Mouse (Mus musculus) forebrain, postnatal 0 days (tissue): ENCODE data around the gene Fndc3b. TPM values are rescaled to one million over a fixed set of nuclear protein-coding genes. Genes with fewer than 3 reads are reported as not detected.

Experiments used
- ATAC-seq: fragments of 200-750 bp; cut with Nextera tagmentation; 2 replicates; pipeline ENCODE4 v1.8.0; 2017; ENCODE audit warnings: mild to moderate bottlenecking, moderate library complexity
- DNase-seq: peaks from one replicate; pipeline ENCODE4 v3.0.0-alpha.2; 2015
- H3K27ac ChIP-seq: fragments of 300-500 bp; sonication (generic); 2 replicates; pipeline ENCODE4 v1.5.1; 2014; ENCODE audit warnings: low read depth, mild to moderate bottlenecking, antibody characterized with exemption, low read length, moderate library complexity, mixed read lengths
- H3K27me3 ChIP-seq: fragments of 300-500 bp; sonication (generic); 2 replicates; pipeline ENCODE4 v1.6.1; 2014; ENCODE audit warnings: mild to moderate bottlenecking, low read length, mixed read lengths; ENCODE audit not compliant: insufficient read depth
- H3K36me3 ChIP-seq: fragments of 300-500 bp; sonication (generic); 2 replicates; pipeline ENCODE4 v1.6.1; 2014; ENCODE audit warnings: mild to moderate bottlenecking, moderate library complexity; ENCODE audit not compliant: insufficient read depth
- H3K4me1 ChIP-seq: fragments of 300-500 bp; sonication (generic); 2 replicates; pipeline ENCODE4 v1.6.1; 2014; ENCODE audit warnings: antibody characterized with exemption; ENCODE audit not compliant: insufficient read depth
- H3K4me2 ChIP-seq: fragments of 300-500 bp; sonication (generic); 2 replicates; pipeline ENCODE4 v1.6.1; 2014; ENCODE audit warnings: low read depth, mild to moderate bottlenecking, moderate library complexity
- H3K4me3 ChIP-seq: fragments of 300-500 bp; sonication (generic); 2 replicates; pipeline ENCODE4 v1.5.1; 2014; ENCODE audit warnings: low read depth, low read length, mixed read lengths
- H3K9ac ChIP-seq: fragments of 300-500 bp; sonication (generic); 2 replicates; pipeline ENCODE4 v1.6.1; 2014; ENCODE audit warnings: mild to moderate bottlenecking
- H3K9me3 ChIP-seq: fragments of 300-500 bp; sonication (generic); 2 replicates; pipeline ENCODE4 v1.6.1; 2016; ENCODE audit warnings: low read length
- CTCF ChIP-seq: sonication (generic); IDR thresholded peaks from 2 replicates; pipeline ENCODE4 v1.5.1; 2016; ENCODE audit warnings: antibody characterized with exemption, control low read depth, low read depth
- WGBS: fragments of 180-500 bp; shearing (Covaris S2); extraction: QIAGEN DNeasy Blood & Tissue Kit; methylation state at CpG from one replicate; pipeline ENCODE4 v1.1.7; 2014; 5-methylcytosine and 5-hydroxymethylcytosine counted together
- polyA plus RNA-seq: library from polyadenylated mRNA; unstranded; fragments of >200 nt; fragmentation: Nextera tagmentation; extraction: Ambion mirVana; gene quantifications from 2 replicates; pipeline ENCODE4 v1.2.1, GENCODE M21; 2015
- total RNA-seq: library from RNA; depleted of rRNA; stranded (reverse); fragments of >200 nt; gene quantifications from 2 replicates; pipeline ENCODE4 v1.2.3, GENCODE M21; 2014

The Fndc3b gene
- total and polyA plus RNA-seq, 2 experiments from 2014 or later, result 5.7 to 18.3 TPM

DNA sequence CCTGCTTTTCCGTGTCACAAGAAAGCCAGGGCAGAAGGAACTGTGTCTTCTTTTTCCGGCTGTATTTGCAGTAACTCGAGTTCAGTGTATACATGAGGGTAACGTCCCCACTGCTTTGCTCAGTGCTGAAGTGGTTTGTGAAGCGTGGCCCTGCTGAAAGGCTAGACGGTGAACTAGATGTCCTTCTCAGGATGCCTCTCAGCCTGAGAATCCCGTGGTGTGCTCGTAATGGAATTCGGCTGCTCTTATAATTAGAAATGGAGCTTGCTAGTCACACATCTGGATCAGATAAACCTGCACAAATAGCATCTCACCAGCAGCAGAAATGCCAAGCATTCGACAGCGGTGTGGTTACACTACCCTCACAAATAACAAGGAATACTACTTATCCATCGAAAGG is 40.7 kb downstream of the Fndc3b start:
- H3K4me3 ChIP-seq, result no peak overlapping the region
- WGBS, result 83% methylated on average over 12 of the region's 12 CpGs
- ATAC-seq, result no peak
- 0 out of 2 replicates have a peak, but pooled peaks cover 1% of the 10 kb centered on the region for H3K4me1 ChIP-seq
- H3K36me3 ChIP-seq, result no peaks in the 10 kb centered on the region
- H3K9me3 ChIP-seq, result no peaks in the 10 kb centered on the region
- TF ChIP-seq CTCF, result no peak
- DNase-seq, result no peak
- no peak overlapping the region for H3K27ac ChIP-seq
- no peaks in the 10 kb centered on the region for H3K27me3 ChIP-seq
- H3K9ac ChIP-seq, result no peak overlapping the region
- no peak overlapping the region for H3K4me2 ChIP-seq

DNA sequence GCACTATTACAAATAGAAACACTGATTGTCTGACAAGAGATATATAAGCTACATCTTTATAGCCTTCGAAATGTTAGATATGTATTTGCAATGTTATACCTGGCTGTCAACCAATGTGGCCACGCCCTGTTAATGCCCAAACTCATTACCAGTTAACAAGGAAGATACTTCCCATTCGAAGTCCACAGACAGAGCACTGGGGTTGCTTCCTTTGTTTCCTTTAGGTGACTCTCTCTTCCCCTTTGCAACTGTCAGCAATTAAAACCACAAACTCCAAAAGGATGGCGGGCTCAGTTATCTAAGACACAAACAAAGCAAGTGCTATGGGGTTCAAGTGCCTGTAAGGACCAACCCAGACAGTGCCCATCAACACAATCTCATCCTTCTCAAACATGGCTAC is 43.8 kb downstream of the Fndc3b start:
- Histone ChIP-seq H3K36me3 (no peaks in the 10 kb centered on the region), H3K4me2 (no peak overlapping the region), H3K27ac (no peak overlapping the region), H3K4me3 (no peak overlapping the region), H3K27me3 (no peaks in the 10 kb centered on the region), H3K4me1 (0 out of 2 replicates have a peak, but pooled peaks cover 4% of the 10 kb centered on the region), H3K9me3 (no peaks in the 10 kb centered on the region), H3K9ac (no peak overlapping the region)
- DNase-seq, result no peak
- no peak for ATAC-seq
- WGBS, result 83% methylated on average over 4 of the region's 4 CpGs
- TF ChIP-seq CTCF, result no peak

DNA sequence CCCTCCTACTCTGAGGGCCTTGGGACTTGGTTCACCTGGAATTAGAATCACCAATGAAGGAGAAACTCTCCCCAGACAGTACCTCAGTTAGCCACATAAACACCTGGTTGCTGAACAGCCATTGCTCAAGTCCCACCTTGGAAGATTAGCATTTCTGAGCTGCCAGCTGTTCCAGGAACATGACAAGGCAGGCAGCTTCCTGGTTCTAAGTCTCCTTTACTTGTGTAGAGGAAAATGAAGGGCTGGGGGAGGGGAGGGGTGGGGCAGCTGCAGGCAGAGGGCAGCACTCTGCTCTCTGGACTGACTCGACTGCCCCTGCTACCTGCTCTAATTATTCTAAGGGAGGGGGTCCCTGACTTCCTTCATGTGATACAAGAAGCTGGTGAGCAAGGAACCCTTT is 45.8 kb downstream of the Fndc3b start:
- Histone ChIP-seq H3K4me3 (no peak overlapping the region), H3K9me3 (no peaks in the 10 kb centered on the region), H3K9ac (no peak overlapping the region), H3K4me2 (no peak overlapping the region), H3K36me3 (no peaks in the 10 kb centered on the region), H3K27ac (no peak overlapping the region), H3K4me1 (0 out of 2 replicates have a peak, but pooled peaks cover 4% of the 10 kb centered on the region), H3K27me3 (no peaks in the 10 kb centered on the region)
- no peak for TF ChIP-seq CTCF
- 0% methylated on average over 1 of the region's 1 CpGs for whole genome bisulfite sequencing
- DNase-seq, result no peak
- no peak for ATAC-seq

DNA sequence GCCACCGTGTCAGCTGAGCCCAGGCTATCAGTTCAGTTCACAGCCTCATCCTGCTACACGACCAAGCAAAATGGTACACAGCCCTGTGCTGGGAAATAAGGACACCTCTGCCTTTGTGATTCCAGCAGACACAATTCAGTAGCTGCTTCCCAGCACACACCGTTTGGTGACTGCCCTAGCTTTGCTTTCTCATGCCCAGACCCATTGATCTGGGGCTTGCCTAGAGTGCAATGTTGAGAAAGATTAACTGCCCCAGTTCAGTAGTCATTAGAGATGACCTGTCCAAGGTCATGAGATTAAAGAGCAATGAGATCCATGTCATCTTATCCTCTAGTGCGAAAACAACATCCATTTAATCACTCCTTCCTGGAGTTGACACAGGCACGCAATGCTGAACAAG is 47.9 kb downstream of the Fndc3b start:
- Histone ChIP-seq H3K27ac (no peak overlapping the region), H3K27me3 (no peaks in the 10 kb centered on the region), H3K9me3 (no peaks in the 10 kb centered on the region), H3K4me1 (0 out of 2 replicates have a peak, but pooled peaks cover 4% of the 10 kb centered on the region), H3K36me3 (no peaks in the 10 kb centered on the region), H3K9ac (no peak overlapping the region), H3K4me3 (no peak overlapping the region), H3K4me2 (no peak overlapping the region)
- no peak for TF ChIP-seq CTCF
- WGBS, result 85% methylated on average over 5 of the region's 5 CpGs
- ATAC-seq (no peak), DNase-seq (no peak)

DNA sequence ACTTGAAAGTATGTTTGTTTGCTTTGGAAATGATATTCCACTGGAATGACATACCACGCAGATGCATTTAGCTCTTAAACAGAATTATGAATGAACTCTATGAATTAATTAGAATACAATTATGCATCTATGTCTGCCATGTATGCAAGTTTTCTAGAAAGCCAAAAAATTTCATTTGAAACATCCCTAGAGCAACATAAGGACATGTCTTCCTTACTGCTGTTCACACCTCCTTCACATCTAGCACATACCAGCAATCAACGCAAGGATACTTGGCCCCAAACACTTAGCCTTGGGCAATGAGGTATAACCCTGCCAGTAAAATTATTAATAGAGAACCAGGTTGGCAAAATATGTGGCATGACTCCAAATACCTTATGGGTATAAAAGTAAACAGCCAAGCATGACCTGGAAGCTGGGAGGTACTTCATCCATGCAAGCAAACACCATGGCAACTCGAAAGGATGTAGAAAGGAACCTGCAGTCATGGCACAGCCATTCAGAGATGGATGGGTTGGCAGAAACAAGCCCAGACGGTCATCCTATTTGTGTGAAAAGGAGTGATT is 52.8 kb downstream of the Fndc3b start:
- Histone ChIP-seq H3K27me3 (no peaks in the 10 kb centered on the region), H3K9ac (no peak overlapping the region), H3K27ac (no peak overlapping the region), H3K9me3 (no peaks in the 10 kb centered on the region), H3K36me3 (no peaks in the 10 kb centered on the region), H3K4me2 (no peak overlapping the region), H3K4me1 (no peaks in the 10 kb centered on the region), H3K4me3 (no peak overlapping the region)
- 60% methylated on average over 4 of the region's 4 CpGs for WGBS
- no peak for DNase-seq
- ATAC-seq, result peak; percentile 81
- TF ChIP-seq CTCF, result no peak

DNA sequence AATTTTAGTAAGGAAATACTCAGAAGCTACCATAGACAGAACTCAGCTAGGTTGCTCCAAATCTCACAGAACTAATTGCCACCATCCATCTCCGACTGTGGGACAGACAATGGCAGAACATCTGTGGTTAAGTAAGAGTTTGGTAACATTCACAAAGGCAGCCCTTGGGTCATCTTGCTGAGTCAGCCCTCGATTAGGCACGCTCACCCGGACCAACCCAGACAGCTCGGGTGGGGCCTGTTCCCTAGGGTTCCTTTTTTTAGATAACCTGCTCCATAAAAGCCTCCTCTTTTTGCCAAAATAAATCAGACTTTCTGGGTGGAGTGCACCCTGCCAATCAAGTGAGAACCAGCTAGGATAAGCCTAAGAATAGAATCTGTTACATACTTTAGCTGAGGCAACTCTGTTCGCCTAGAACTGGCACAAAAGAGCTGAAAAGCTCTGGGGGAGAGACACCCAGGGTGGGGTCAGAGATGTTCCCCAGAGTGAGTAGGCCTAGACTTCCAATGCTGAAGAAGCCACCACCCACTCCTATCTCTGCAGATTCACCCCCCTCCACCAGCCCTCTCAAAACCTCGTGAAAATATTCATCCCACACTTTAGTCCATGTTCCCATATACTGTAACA is 54.2 kb downstream of the Fndc3b start:
- no peak for TF ChIP-seq CTCF
- Histone ChIP-seq H3K9me3 (no peaks in the 10 kb centered on the region), H3K36me3 (no peaks in the 10 kb centered on the region), H3K27ac (no peak overlapping the region), H3K4me3 (no peak overlapping the region), H3K9ac (no peak overlapping the region), H3K4me2 (no peak overlapping the region), H3K27me3 (no peaks in the 10 kb centered on the region), H3K4me1 (no peaks in the 10 kb centered on the region)
- no peak for DNase-seq
- 51% methylated on average over 7 of the region's 7 CpGs for WGBS
- ATAC-seq, result peak; percentile 19

DNA sequence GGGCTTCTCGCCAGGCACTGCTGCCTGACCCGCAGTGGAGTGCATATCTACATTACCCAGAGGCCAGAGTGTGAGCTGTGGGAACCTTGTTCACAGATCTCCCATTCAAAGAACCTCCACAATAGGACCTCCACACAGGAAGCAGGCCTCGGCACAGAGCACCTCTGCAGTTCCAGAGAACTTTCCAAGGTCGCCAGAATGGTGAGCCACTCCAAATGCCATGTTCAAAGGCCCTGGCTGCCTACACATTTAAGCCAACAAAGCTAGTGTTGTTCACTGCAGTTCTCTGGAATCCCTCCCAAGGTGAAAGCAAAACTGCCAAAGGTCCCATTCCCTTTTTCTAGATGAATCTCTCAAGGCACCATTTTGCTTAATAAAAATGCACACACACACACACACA is 55.4 kb downstream of the Fndc3b start:
- no peak for TF ChIP-seq CTCF
- peaks cover 4% of the 10 kb centered on the region for H3K4me1 ChIP-seq
- WGBS, result 54% methylated on average over 4 of the region's 4 CpGs
- H3K9me3 ChIP-seq, result no peaks in the 10 kb centered on the region
- H3K4me3 ChIP-seq, result no peak overlapping the region
- no peaks in the 10 kb centered on the region for H3K27me3 ChIP-seq
- H3K4me2 ChIP-seq, result no peak overlapping the region
- DNase-seq (no peak), ATAC-seq (no peak)
- no peaks in the 10 kb centered on the region for H3K36me3 ChIP-seq
- no peak overlapping the region for H3K27ac ChIP-seq
- H3K9ac ChIP-seq, result no peak overlapping the region
